Mouse (Mus musculus): ENCODE results near the gene Gm10663.

Gm10663 gene

GRCm38 (mm10) chr8:65074733-65075132 is at the start of gene Gm10663:
Gene Gm10663 (plus strand): TSS chr8:65075033.
- DNase-seq (ENCODE audit: low read depth, low spot score) = no peak

GRCm38 (mm10) chr8:65028959-65029686 is 45.7 kb upstream of the Gm10663 start:
- no peak for DNase-seq (ENCODE audit: low read depth, low spot score)

- DNase-seq (ENCODE audit: low read depth, low spot score) = no peak
These were observed 45.1 kb upstream of the Gm10663 start for GRCm38 (mm10) chr8:65029776-65030175.

DNA sequence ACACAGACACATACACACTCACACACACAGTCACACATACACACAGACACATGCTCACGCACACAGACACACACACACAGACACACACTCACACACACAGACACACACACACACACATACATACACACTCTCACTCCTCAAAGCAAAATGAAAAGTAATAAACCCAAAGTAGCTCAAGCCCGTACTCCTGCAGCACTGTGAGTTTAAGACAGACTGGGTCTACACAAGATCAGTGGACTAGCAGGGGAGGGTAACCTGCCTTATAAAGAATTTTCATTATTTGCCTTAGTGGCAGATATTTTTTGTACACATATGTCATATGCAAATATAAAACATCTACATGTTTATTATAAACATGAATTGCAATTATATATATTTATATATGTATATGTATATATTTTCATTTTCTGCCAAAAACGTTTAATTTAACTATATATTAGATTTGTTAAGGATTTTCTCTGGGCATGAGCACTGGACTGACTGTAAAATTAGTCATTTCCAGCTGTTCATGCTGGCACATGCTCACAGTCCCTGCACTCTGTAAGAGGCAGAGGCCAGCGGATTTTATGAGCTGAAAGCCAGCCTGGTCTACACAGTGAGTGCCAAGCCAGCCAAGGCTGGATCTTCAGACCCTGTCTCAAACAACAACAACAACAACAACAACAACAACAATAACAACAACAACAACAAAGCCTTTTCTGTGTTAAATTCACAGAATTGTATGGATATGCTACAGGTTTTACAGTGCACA is 43.9 kb upstream of the Gm10663 start:
- no peak for DNase-seq (ENCODE audit: low read depth, low spot score)

DNA sequence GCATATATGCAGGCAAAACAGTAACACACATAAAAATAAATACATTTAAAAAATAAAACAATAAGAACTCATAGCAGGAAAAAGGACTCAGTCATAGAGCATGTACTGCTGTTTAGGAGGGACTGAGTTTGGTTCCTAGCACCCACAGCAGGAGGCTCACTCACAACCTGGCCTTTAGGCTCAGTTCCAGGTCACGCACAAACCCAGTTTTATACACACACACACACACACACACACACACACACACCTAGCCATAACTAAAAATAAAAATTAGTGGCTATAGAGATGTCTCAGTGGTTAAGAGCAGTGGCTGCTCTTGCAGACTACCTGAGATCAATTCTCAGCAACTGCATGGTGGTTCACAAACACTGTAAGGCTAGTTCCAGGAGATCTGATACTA is 42.7 kb upstream of the Gm10663 start:
- DNase-seq (ENCODE audit: low read depth, low spot score) = no peak

GRCm38 (mm10) chr8:65033056-65033455 is 41.8 kb upstream of the Gm10663 start:
- DNase-seq (ENCODE audit: low read depth, low spot score) = no peak

DNA sequence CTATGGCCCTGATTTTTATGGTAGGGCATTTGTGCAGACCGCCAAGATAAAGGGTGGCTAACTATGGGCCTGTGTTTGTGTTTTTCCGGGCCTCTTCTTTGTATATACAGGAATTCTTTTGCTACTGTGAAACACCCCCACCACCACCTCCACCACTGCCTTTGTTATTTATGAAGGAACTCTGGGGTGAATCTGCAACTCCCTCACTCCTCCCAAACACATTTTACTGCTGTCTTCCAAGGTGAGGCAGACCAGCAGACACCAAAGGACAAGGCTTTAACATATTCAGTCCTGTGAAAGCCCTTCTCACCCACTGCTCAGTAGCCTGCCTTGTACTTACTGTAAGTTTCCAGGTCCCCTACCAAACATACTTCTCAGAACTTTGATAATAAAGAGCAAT is 40.7 kb upstream of the Gm10663 start:
- DNase-seq (ENCODE audit: low read depth, low spot score) = no peak

DNA sequence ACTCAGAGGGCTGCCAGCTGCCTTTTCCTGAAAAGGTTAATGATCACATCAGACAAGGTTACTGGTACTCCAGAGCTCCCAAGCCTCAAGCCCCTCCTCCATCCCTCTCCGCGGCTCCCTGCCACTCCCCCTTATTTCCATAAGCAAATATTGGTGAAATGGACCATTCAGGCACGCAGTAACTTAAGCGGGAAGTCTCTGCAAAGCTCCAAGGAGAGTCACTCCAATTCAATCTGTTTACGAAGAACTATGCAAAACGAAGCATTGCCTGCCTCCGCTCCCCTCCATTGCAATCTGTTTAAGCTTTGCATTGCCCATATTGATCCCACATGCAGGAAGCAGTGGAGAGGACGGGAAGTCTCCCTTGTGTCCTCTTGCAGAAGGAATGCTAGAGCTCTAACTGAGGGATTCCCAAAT is 37.7 kb upstream of the Gm10663 start, which contains the start of gene Apela:
Gene Apela (minus strand): TSS at position 220 of the 417 bp plus-strand sequence.
- DNase-seq (ENCODE audit: low read depth, low spot score) = no peak

DNA sequence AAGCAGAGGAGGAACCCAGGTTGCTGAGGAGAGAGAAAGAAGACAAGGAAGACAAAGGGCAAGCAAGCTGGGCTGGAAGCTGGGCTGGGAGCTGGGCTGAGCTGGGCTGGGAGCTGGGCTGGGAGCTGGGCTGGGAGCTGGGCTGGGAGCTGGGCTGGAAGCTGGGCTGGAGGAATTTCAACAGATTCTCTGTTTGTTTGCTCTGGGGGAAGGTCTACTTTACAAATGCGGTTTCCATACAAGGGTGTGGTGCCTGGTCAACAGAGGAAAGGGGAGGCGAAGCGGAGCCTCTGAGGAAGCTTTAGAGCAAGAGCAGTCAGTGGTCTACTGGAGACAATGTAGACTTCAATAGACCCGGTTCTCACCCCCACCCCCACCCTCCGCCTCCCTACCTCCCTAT is 28.3 kb upstream of the Gm10663 start:
- DNase-seq (ENCODE audit: low read depth, low spot score) = no peak

GRCm38 (mm10) chr8:65047193-65047592 is 27.6 kb upstream of the Gm10663 start:
- DNase-seq (ENCODE audit: low read depth, low spot score) = no peak

- DNase-seq (ENCODE audit: low read depth, low spot score) = no peak
These were observed 27.0 kb upstream of the Gm10663 start for GRCm38 (mm10) chr8:65047801-65048200.

GRCm38 (mm10) chr8:65053554-65053953 is 21.3 kb upstream of the Gm10663 start:
- DNase-seq (ENCODE audit: low read depth, low spot score) = no peak

- DNase-seq (ENCODE audit: low read depth, low spot score) = no peak
These were observed 20.9 kb upstream of the Gm10663 start for GRCm38 (mm10) chr8:65053968-65054367.

DNA sequence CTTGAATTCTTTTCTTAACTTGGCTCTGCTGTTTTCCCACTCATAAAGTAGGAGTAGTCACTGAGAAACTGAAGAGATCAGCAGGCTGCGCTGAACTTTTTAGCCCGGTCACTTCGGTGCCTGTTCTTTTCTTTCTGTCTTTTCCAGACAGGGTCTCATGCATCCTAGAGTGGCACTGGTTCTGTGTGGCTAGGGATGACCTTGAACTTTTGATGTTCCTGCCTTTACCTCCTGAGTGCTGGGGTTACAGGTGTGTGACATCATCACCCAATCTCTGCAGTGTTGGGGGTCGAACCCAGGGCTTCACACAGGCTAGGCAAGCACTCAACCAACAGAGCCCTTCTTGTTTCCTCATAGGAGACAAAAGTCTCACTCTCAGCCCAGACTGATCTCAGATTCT is 18.1 kb upstream of the Gm10663 start:
- no peak for DNase-seq (ENCODE audit: low read depth, low spot score)

DNA sequence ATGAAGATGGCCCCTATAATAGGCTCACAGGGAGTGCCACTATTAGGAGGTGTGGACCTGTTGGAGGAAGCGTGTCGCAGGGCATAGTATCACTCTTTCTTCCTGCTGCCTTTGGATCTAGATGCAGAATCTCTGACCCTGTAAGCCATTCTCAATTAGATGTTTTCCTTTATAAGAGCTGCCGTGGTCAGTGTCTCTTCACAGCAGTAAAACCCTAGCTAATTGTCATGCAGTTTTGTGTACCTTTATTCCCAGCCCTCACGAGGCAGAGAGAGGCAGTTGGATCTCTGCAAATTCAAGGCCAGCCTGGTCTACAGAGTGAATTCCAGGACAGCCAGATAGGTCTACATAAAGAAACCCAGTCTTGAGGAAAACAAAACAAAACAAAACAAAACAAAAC is 12.6 kb upstream of the Gm10663 start:
- DNase-seq (ENCODE audit: low read depth, low spot score) = no peak

- DNase-seq (ENCODE audit: low read depth, low spot score) = no peak
These were observed 10.8 kb upstream of the Gm10663 start for GRCm38 (mm10) chr8:65064071-65064470.

- no peak for DNase-seq (ENCODE audit: low read depth, low spot score)
These were observed 9.2 kb upstream of the Gm10663 start for GRCm38 (mm10) chr8:65065622-65066021.

DNA sequence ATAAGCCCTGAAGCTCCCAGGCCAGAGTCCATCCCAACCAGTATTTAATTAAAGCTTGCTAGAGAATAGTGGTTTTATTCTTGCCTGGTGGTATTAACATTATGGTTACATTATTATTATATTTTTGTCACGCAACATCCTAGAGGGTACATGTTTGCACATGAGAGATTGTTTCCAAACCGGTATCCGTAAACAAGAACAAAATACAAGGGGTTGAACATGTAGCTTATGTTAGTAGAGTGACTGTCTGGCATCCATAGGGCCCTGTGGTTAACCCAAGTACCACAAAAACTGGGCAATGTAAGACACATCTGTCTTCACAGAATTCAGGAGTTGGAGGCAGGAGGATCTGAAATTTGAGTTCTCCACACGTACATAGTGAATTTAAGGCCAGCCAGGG is 7.8 kb upstream of the Gm10663 start:
- no peak for DNase-seq (ENCODE audit: low read depth, low spot score)

GRCm38 (mm10) chr8:65067694-65068472 is 7.0 kb upstream of the Gm10663 start:
- no peak for DNase-seq (ENCODE audit: low read depth, low spot score)

DNA sequence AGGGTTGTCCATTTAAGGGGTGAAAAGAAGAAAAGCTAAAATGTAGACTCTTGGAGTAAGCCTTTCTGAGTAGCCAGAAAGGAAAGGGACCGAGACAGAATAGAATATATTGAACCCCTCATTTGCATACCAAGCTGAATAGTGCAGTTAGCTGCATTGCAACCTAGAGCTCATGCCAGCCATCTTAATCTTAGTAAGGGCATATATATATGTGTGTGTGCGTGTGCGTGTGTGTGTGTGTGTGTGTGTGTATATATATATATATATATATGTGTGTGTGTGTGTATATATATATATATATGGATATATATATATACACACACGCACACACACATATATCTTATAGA is 6.4 kb upstream of the Gm10663 start:
- no peak for DNase-seq (ENCODE audit: low read depth, low spot score)

- DNase-seq (ENCODE audit: low read depth, low spot score) = no peak
These were observed 3.8 kb upstream of the Gm10663 start for GRCm38 (mm10) chr8:65070996-65071395.

- DNase-seq (ENCODE audit: low read depth, low spot score) = no peak
These were observed 5.9 kb downstream of the Gm10663 start for GRCm38 (mm10) chr8:65080731-65081130.
